ENCODE assay signal across 26 mouse cellular contexts in genomic region chr3:107900955-107901673, GRCm38 (mm10). TPM values are rescaled to one million over a fixed set of nuclear protein-coding genes. Genes with fewer than 3 reads are reported as not detected.
DNase-seq lines count a peak whose midpoint lies in the region; ATAC-seq lines count a peak whose summit lies in the region.
"Had no signal": no experiment of that assay in that cellular context is flagged by ENCODE, and none has a peak within 500 bp of the region (broad histone marks: within the 10 kb centered on the region; RNA-seq: fewer than 3 reads in every experiment).

No protein-coding gene starts in this region.

- 0 out of 2 replicates have a peak overlapping the region, but pooled peaks have one; percentile 34 for H3K27ac ChIP-seq in heart, embryonic 15.5 days
- H3K27ac ChIP-seq: forebrain, embryonic 13.5 days; hindbrain, embryonic 15.5 days; limb, embryonic 10.5 days; midbrain, embryonic 12.5 days; neural tube, embryonic 12.5 days had no signal

- no peaks in the 10 kb centered on the region for H3K36me3 ChIP-seq in heart, embryonic 15.5 days

- no peak overlapping the region for H3K4me2 ChIP-seq in heart, embryonic 15.5 days
- H3K4me2 ChIP-seq: forebrain, embryonic 13.5 days; hindbrain, embryonic 15.5 days; midbrain, embryonic 12.5 days; neural tube, embryonic 12.5 days had no signal

- intact Hi-C loops in gastrocnemius, postnatal 14 days (cut with DNase I; ENCODE audit: low total_unique reads) = no loop called here

- no peak overlapping the region for H3K9ac ChIP-seq in heart, embryonic 15.5 days
- H3K9ac ChIP-seq: forebrain, embryonic 13.5 days; hindbrain, embryonic 15.5 days; midbrain, embryonic 12.5 days; neural tube, embryonic 12.5 days had no signal

- 47% methylated on average over 11 of the region's 11 CpGs for WGBS in heart, embryonic 15.5 days

- peaks cover 10% of the 10 kb centered on the region for H3K4me1 ChIP-seq in heart, embryonic 15.5 days (replicated peaks)

- DNase-seq in heart, adult 8-10 months (ENCODE audit: low spot score) = no peak
- peak; percentile 16 for DNase-seq in retina, postnatal 1 day
- DNase-seq in retina, embryonic 14.5 days (ENCODE audit: low spot score) = no peak
- DNase-seq in kidney, adult 9 months = peak; percentile 57
- peak; percentile 37 to 66 for DNase-seq in kidney, postnatal 36 days
- DNase-seq in gastrocnemius, postnatal 14 days = no peak
- no peak for DNase-seq in gastrocnemius, adult 8-10 months (ENCODE audit: low spot score in 2 of 2)
- DNase-seq: adrenal gland, postnatal 36 days; cerebellum, adult 11-12 months; cerebellum, postnatal 14 days; embryo, embryonic 11 days; gastrocnemius, postnatal 25 days; heart, postnatal 36 days; lung, adult 18-20 months; right cerebral cortex, postnatal 14 days had no signal

- no peaks in the 10 kb centered on the region for H3K9me3 ChIP-seq in heart, embryonic 15.5 days (replicated peaks)
- H3K9me3 ChIP-seq: forebrain, embryonic 13.5 days; hindbrain, embryonic 15.5 days; limb, embryonic 10.5 days; midbrain, embryonic 12.5 days; neural tube, embryonic 12.5 days had no signal

- no peak overlapping the region for H3K4me3 ChIP-seq in heart, embryonic 15.5 days
- H3K4me3 ChIP-seq: forebrain, embryonic 13.5 days; hindbrain, embryonic 15.5 days; limb, embryonic 10.5 days; midbrain, embryonic 12.5 days; neural tube, embryonic 12.5 days had no signal

- no peak for ATAC-seq in heart, embryonic 15.5 days (replicated peaks; ENCODE audit: insufficient number of reproducible peaks, insufficient read depth, low FRiP score, low read depth)
- ATAC-seq: forebrain, embryonic 13.5 days; intestine, postnatal 0 days had no signal

- no peaks in the 10 kb centered on the region; the same call in 1 of the 2 replicates for H3K27me3 ChIP-seq in heart, embryonic 15.5 days
- H3K27me3 ChIP-seq: forebrain, embryonic 13.5 days; hindbrain, embryonic 15.5 days; midbrain, embryonic 12.5 days; neural tube, embryonic 12.5 days had no signal

RNA-seq across cellular contexts. Expression of gene Gstm5, which starts 5.5 kb away (rescaled TPM):
- 111 and 122 TPM in 2 replicates for polyA plus RNA-seq in heart, embryonic 15.5 days (2015; fragmentation: Nextera tagmentation; extraction: Ambion mirVana)
- 10 to 100 TPM; 48.4 to 59.4 (median 52.4) TPM for total RNA-seq in heart, adult 8-10 months (2022)
- total RNA-seq in gastrocnemius, postnatal 14 days (2021) = 10 to 100 TPM; 58.5 to 60.1 TPM
- 10 to 100 TPM; 86.8 to 93.3 (median 88.1) TPM for total RNA-seq in gastrocnemius, adult 8-10 months (2022)

RNA-seq across cellular contexts. Expression of gene Eps8l3, which starts 24.1 kb away (rescaled TPM):
- polyA plus RNA-seq in heart, embryonic 15.5 days (2015; fragmentation: Nextera tagmentation; extraction: Ambion mirVana) = not detected in 2 replicates
- not detected for total RNA-seq in heart, adult 8-10 months (2022)
- total RNA-seq in gastrocnemius, postnatal 14 days (2021) = not detected
- not detected for total RNA-seq in gastrocnemius, adult 8-10 months (2022)
- total RNA-seq: adrenal gland, postnatal 36 days; CH12.LX; gastrocnemius, postnatal 25 days; heart, postnatal 36 days; left cerebral cortex, adult 8-10 months; monocyte, adult 5-6 weeks had no signal
- polyA plus RNA-seq: forebrain, embryonic 13.5 days; hindbrain, embryonic 15.5 days; limb, embryonic 10.5 days; midbrain, embryonic 12.5 days; neural tube, embryonic 12.5 days had no signal

RNA-seq across cellular contexts. Expression of gene Gstm7, which starts 30.5 kb away (rescaled TPM):
- 22.1 and 23.1 TPM in 2 replicates for polyA plus RNA-seq in heart, embryonic 15.5 days (2015; fragmentation: Nextera tagmentation; extraction: Ambion mirVana)
- 100 to 1,000 TPM in 1 of 4 experiments, 10 to 100 TPM in 3; 87.6 to 100 (median 91.6) TPM for total RNA-seq in heart, adult 8-10 months (2022)
- total RNA-seq in gastrocnemius, postnatal 14 days (2021) = 10 to 100 TPM; 14.4 to 15.3 TPM
- 10 to 100 TPM in 2 of 4 experiments, 1 to 10 TPM in 2; 7.4 to 17.1 (median 10.1) TPM for total RNA-seq in gastrocnemius, adult 8-10 months (2022)
- total RNA-seq: CH12.LX; MEL; monocyte, adult 5-6 weeks had no signal

RNA-seq across cellular contexts. Expression of gene Gstm6, which starts 42.4 kb away (rescaled TPM):
- 10.4 TPM in 2 replicates for polyA plus RNA-seq in heart, embryonic 15.5 days (2015; fragmentation: Nextera tagmentation; extraction: Ambion mirVana)
- 1 to 10 TPM; 3.4 to 6.0 (median 5.0) TPM for total RNA-seq in heart, adult 8-10 months (2022)
- total RNA-seq in gastrocnemius, postnatal 14 days (2021) = 1 to 10 TPM in 1 of 2 experiments, under 1 TPM in 1; 0.95 to 1.0 TPM
- total RNA-seq in gastrocnemius, adult 8-10 months (2022) = under 1 TPM in 3 of 4 experiments, not detected in 1; 0.44 to 0.92 (median 0.67) TPM
- total RNA-seq: MEL; monocyte, adult 5-6 weeks had no signal

Comparison
In these comparisons a context has a peak if more than half of its experiments do, and no peak if none do; other contexts are left out.
1. DNase-seq: peak in retina, postnatal 1 day (single experiment), kidney, adult 9 months (single experiment) and kidney, postnatal 36 days (2 of 2); none in heart, adult 8-10 months (single experiment), retina, embryonic 14.5 days (single experiment), gastrocnemius, postnatal 14 days (single experiment) and gastrocnemius, adult 8-10 months (0 of 2).
2. RNA of gene Gstm7, which starts 30.5 kb away (total RNA-seq): 87.6 to 100 TPM in heart, adult 8-10 months; 14.4 to 15.3 TPM in gastrocnemius, postnatal 14 days and 7.4 to 17.1 TPM in gastrocnemius, adult 8-10 months; every median in the first group is over 4 times any median in the second.